Mouse (Mus musculus) CH12.LX (cell line): ENCODE results near the gene Marcksl1.

Experiments used
- ELF1 ChIP-seq: IDR thresholded peaks from 2 replicates; pipeline ENCODE4 v1.6.1; 2014; ENCODE audit warnings: low read depth, mild to moderate bottlenecking, inconsistent platforms, low read length, improper control_type of control experiment
- EP300 ChIP-seq: IDR thresholded peaks from 2 replicates; pipeline ENCODE4 v1.6.1; 2011; ENCODE audit warnings: low read length, improper control_type of control experiment
- IRF4 ChIP-seq: IDR thresholded peaks from 2 replicates; pipeline ENCODE4 v1.6.1; 2014; ENCODE audit warnings: low read depth, mild to moderate bottlenecking, inconsistent platforms, low read length, improper control_type of control experiment
- RAD21 ChIP-seq: IDR thresholded peaks from 2 replicates; pipeline ENCODE4 v1.6.1; 2011; ENCODE audit warnings: low read depth, mild to moderate bottlenecking, low read length, improper control_type of control experiment, moderate library complexity
- ZC3H11A ChIP-seq: IDR thresholded peaks from 2 replicates; pipeline ENCODE4 v1.6.1; 2012; ENCODE audit warnings: low read depth, mild to moderate bottlenecking, inconsistent platforms, low read length, improper control_type of control experiment

GRCm38 (mm10) chr4:129525338-129525737, 12.0 kb downstream of the Marcksl1 start:
- TF ChIP-seq EP300: peak; percentile 74
- TF ChIP-seq ELF1: peak; percentile 82
- no peak for TF ChIP-seq ZC3H11A
- TF ChIP-seq RAD21: no peak; the same call in 1 of the 2 replicates
- peak; percentile 64; the same call in 1 of the 2 replicates for TF ChIP-seq IRF4
